Mouse (Mus musculus) liver, adult 2 months (tissue): ENCODE measurements around the gene Spata25. TPM values are rescaled to one million over a fixed set of nuclear protein-coding genes. Genes with fewer than 3 reads are reported as not detected.
A peak's percentile ranks its signal among the peaks of the same experiment; 100 is the strongest.

Source experiments
- DNase-seq: peaks from one replicate; pipeline ENCODE4 v3.0.0-alpha.2; 2011; ENCODE audit warnings: low read depth, low spot score; ENCODE audit errors: extremely low read depth
- H3K27ac ChIP-seq: fragments of 200-500 bp; replicated peaks from 2 replicates; pipeline ENCODE4 v1.5.1; 2012; ENCODE audit warnings: low read depth, mild to moderate bottlenecking, control low read depth, inconsistent platforms, low read length; ENCODE audit not compliant: insufficient read depth
- H3K27me3 ChIP-seq: fragments of 200-500 bp; 2 replicates; pipeline ENCODE4 v1.6.1; 2012; ENCODE audit warnings: mild to moderate bottlenecking, moderate library complexity, low read length, inconsistent platforms; ENCODE audit not compliant: control insufficient read depth, insufficient read depth
- H3K36me3 ChIP-seq: fragments of 200-500 bp; 2 replicates; pipeline ENCODE4 v1.6.1; 2012; ENCODE audit warnings: low read length, inconsistent platforms; ENCODE audit not compliant: control insufficient read depth, insufficient read depth
- H3K4me1 ChIP-seq: fragments of 200-500 bp; 2 replicates; pipeline ENCODE4 v1.6.1; 2011; ENCODE audit warnings: low read length; ENCODE audit not compliant: control insufficient read depth, insufficient read depth
- H3K4me3 ChIP-seq: fragments of 200-500 bp; 2 replicates; pipeline ENCODE4 v1.5.1; 2011; ENCODE audit warnings: low read depth, mild to moderate bottlenecking, control low read depth, low read length, moderate library complexity; ENCODE audit not compliant: insufficient read depth
- H3K79me2 ChIP-seq: fragments of 200-500 bp; 2 replicates; pipeline ENCODE4 v1.6.1; 2012; ENCODE audit warnings: inconsistent platforms, mild to moderate bottlenecking, low read length, moderate library complexity; ENCODE audit not compliant: control insufficient read depth, insufficient read depth
- H3K9ac ChIP-seq: fragments of 200-500 bp; 2 replicates; pipeline ENCODE4 v1.6.1; 2012; ENCODE audit warnings: low read depth, mild to moderate bottlenecking, control low read depth, inconsistent platforms, low read length
- CTCF ChIP-seq: fragments of 200-500 bp; IDR thresholded peaks from 2 replicates; pipeline ENCODE4 v1.5.1; 2011; ENCODE audit warnings: low read depth, low read length, control low read depth
- POLR2A ChIP-seq: fragments of 200-500 bp; IDR thresholded peaks from 2 replicates; pipeline ENCODE4 v1.6.1; 2011; ENCODE audit warnings: low read length, control low read depth; ENCODE audit not compliant: insufficient read depth; ENCODE audit errors: extremely low read depth
- WGBS: fragments of 180-500 bp; shearing (Covaris S2); methylation state at CpG from one replicate; pipeline ENCODE4 v1.1.7; 2018; 5-methylcytosine and 5-hydroxymethylcytosine counted together
- polyA plus RNA-seq: library from polyadenylated mRNA; depleted of rRNA; stranded (reverse); fragments of >200 nt; gene quantifications from 2 replicates; pipeline ENCODE4 v1.2.3, GENCODE M21; 2012
- total RNA-seq: library from RNA; depleted of rRNA; stranded (reverse); fragments of >200 nt; gene quantifications from 2 replicates; pipeline ENCODE4 v1.2.3, GENCODE M21; 2014

Gene Spata25
- total and polyA plus RNA-seq, 2 experiments, result 0.18 TPM; not detected in 1

- Histone ChIP-seq H3K79me2 (peaks cover 10% of the 10 kb centered on the region; the same call in 1 of the 2 replicates), H3K9ac (no peak overlapping the region), H3K27ac (no peak overlapping the region), H3K4me3 (no peak overlapping the region), H3K36me3 (no peaks in the 10 kb centered on the region), H3K4me1 (peaks cover 9% of the 10 kb centered on the region), H3K27me3 (no peaks in the 10 kb centered on the region)
- TF ChIP-seq POLR2A (no peak), CTCF (no peak)
- no peak for DNase-seq
- 75% methylated on average over 7 of the region's 7 CpGs for WGBS
Observed at GRCm38 (mm10) chr2:164806614-164807013, 21.7 kb downstream of the Spata25 start.

DNA sequence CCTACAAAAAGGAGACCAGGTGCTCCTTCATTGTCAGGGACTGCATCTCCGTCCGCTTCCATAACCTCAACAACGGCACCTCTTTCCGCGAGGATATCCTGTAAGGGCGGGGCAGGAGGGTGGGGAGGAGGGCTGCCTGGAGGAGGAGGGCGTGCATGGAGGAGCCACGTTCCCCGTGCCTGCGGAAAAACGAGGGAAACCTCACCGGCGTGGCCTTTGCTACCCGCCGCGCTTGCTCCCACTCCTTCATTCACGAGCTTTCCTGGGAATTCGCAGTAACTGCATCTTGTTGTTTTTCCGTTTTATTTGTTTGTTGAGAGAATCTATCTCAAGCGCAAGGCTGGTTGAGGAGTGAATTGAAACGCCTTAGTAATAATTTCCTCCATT lies 23.0 kb downstream of the Spata25 start:
- DNase-seq, result no peak
- Histone ChIP-seq H3K4me3 (peak overlapping the region; percentile 68), H3K4me1 (peaks cover 9% of the 10 kb centered on the region), H3K79me2 (peaks cover 10% of the 10 kb centered on the region; the same call in 1 of the 2 replicates), H3K36me3 (no peaks in the 10 kb centered on the region), H3K9ac (peak overlapping the region; percentile 78), H3K27ac (peak overlapping the region; percentile 87), H3K27me3 (no peaks in the 10 kb centered on the region)
- TF ChIP-seq POLR2A (no peak), CTCF (no peak)
- WGBS, result 1% methylated on average over 21 of the region's 21 CpGs

DNA sequence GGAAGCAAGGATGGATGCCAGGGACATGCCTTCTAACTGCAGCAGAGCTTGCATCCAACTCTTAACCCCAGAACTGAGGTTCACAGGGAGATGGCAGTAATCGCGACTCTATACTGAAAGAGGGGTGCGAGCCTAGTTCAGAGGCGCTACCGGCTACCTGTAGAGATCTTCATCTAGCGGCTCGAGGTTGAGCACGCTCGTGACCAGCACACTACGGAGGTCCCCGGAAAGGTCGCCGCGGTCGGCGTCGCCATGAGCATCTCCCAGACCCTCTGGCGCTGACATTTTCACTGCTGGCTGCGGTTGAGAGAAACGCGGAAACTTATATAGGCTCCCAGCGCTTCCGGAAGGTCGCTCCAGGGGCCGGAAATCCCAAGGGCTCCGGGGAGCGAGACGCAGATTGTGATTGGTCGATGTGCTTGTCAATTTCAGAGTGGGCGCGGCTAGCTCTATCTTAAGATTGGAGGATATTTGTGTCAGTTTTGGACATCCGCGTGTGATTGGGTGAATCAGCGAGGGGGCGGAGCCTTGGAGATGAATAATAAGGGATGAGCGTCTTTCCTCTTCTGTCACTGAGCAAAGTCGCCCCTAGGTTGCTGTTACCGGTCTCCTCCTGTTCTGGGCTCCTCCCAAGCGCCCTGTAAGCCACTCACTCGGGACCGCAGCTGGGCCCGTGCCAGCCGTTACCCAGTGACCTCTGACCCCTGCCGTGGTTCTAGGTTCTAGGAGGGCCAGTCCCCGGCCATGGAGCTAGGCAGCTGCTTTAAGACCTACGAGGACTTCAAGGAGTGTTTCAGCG lies 23.6 kb downstream of the Spata25 start, which contains the start of the genes Acot8 and Zswim3:
Acot8 (minus strand) TSS at position 350 of the 799 bp plus-strand sequence.
Zswim3 (plus strand) TSS at position 566 of the 799 bp plus-strand sequence.
- Histone ChIP-seq H3K36me3 (no peaks in the 10 kb centered on the region), H3K27ac (peak within 1 kb of the TSS; percentile 87), H3K9ac (peak within 1 kb of the TSS; percentile 87), H3K27me3 (no peaks in the 10 kb centered on the region), H3K79me2 (peaks cover 10% of the 10 kb centered on the region; the same call in 1 of the 2 replicates), H3K4me3 (peak within 1 kb of the TSS; percentile 77), H3K4me1 (peaks cover 9% of the 10 kb centered on the region)
- WGBS, result under 1% methylated on average over 47 of the region's 47 CpGs
- peak; percentile 98 for DNase-seq
- TF ChIP-seq CTCF (no peak), POLR2A (peak; percentile 85)

DNA sequence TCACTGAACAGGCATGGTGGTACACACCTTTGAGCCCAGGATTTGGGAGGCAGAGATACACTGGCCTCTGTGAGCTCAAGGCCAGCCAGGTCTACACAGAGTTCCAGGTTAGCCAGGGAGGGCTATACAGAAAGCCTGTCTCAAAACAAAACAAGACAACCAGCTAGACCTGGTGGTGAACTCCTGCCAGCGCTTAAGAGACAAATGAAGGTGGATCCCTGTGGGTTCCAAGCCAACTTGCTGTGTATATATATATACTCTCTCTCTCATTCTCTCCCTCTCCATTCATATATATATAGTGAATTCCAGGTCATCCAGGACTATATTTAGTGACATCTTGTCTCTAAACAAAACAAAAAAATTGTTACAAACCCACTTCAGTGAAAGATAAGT lies 24.4 kb downstream of the Spata25 start:
- H3K27ac ChIP-seq, result peak overlapping the region; percentile 76
- peaks cover 9% of the 10 kb centered on the region for H3K4me1 ChIP-seq
- 23% methylated on average over 1 of the region's 1 CpGs for WGBS
- peak overlapping the region; percentile 87; the same call in 1 of the 2 replicates for H3K9ac ChIP-seq
- DNase-seq, result no peak
- H3K4me3 ChIP-seq, result peak overlapping the region; percentile 77
- no peaks in the 10 kb centered on the region for H3K36me3 ChIP-seq
- H3K79me2 ChIP-seq, result peaks cover 10% of the 10 kb centered on the region; the same call in 1 of the 2 replicates
- no peak for TF ChIP-seq POLR2A
- no peak for TF ChIP-seq CTCF
- no peaks in the 10 kb centered on the region for H3K27me3 ChIP-seq

DNA sequence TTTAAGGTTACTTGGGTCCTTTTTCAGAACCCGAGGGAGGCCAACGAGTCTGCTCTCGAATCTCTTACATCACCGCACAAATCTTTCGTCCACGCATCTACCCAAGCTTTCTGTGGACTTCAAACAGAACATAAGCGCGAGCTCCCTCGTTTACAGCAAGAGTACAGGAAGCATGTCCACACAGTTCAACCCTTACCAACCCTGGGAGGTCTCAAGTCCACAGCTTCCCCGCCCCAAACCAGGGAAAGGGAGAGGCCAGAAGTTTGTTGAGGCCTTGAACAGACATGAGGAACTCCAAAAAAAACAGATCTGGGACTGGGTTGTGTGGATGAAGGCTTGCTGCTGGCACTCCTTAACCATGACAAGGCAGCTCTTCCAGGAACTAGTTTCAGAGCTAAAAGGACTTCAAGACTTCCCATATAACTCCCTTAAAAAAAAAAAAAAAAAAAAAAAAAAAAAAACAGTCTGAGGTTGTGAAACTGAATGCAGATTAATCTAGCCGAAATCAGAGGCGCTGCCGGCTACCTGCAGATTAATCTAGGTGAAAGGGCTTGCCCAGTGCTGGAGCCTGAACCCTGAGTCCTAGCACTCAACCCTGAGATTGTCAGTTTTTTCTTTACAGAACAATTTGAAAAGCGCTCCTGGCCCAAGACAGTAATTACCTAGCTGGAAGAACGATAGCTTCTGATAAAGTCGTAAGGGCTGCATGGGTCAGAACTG lies 25.0 kb downstream of the Spata25 start:
- Histone ChIP-seq H3K27ac (peak overlapping the region; percentile 76), H3K79me2 (peaks cover 10% of the 10 kb centered on the region; the same call in 1 of the 2 replicates), H3K36me3 (no peaks in the 10 kb centered on the region), H3K4me1 (peaks cover 9% of the 10 kb centered on the region), H3K4me3 (peak overlapping the region; percentile 77), H3K9ac (peak overlapping the region; percentile 42), H3K27me3 (no peaks in the 10 kb centered on the region)
- peak; percentile 73 for DNase-seq
- TF ChIP-seq CTCF (no peak), POLR2A (no peak)
- WGBS, result 28% methylated on average over 16 of the region's 16 CpGs
